Mouse (Mus musculus): ENCODE measurements around the gene Rrnad1.

Rrnad1 gene

GRCm38 (mm10) chr3:87884708-87885251, 45.7 kb downstream of the Rrnad1 start:
- DNase-seq (ENCODE audit: low spot score) = no peak

- DNase-seq (ENCODE audit: low spot score) = no peak
Measured at GRCm38 (mm10) chr3:87884291-87884690, 46.2 kb downstream of the Rrnad1 start.

- no peak for DNase-seq (ENCODE audit: low spot score)
Measured at GRCm38 (mm10) chr3:87877730-87878129, 52.8 kb downstream of the Rrnad1 start.

Measured in left cerebral cortex, adult 11 months (tissue).